Mouse (Mus musculus) regulatory T cell (primary cell): Measurements from ENCODE around the gene Cdh13.

Experiments used
- in situ Hi-C: fragments of 300-600 bp; cut with MboI, MseI; formaldehyde crosslinking; loops from one replicate; pipeline ENCODE4 v1.15.1; 2025; ENCODE audit warnings: high pct_unique_total_duplicates

The Cdh13 gene

GRCm38 (mm10) chr8:118296477-118296876 is 12.9 kb downstream of the Cdh13 start:
- in situ Hi-C loops: no loop called here

GRCm38 (mm10) chr8:118306957-118307356 is 23.4 kb downstream of the Cdh13 start:
- in situ Hi-C loops: no loop called here

- in situ Hi-C loops: no loop called here
Observed at GRCm38 (mm10) chr8:118309106-118309505, 25.6 kb downstream of the Cdh13 start.

- in situ Hi-C loops: no loop called here
Observed at GRCm38 (mm10) chr8:118313426-118314187, 30.1 kb downstream of the Cdh13 start.

GRCm38 (mm10) chr8:118314188-118314563 is 30.6 kb downstream of the Cdh13 start:
- in situ Hi-C loops: no loop called here

GRCm38 (mm10) chr8:118314932-118315331 is 31.4 kb downstream of the Cdh13 start:
- in situ Hi-C loops: no loop called here

GRCm38 (mm10) chr8:118316440-118316839 is 32.9 kb downstream of the Cdh13 start:
- in situ Hi-C loops: no loop called here

GRCm38 (mm10) chr8:118320566-118320965 is 37.0 kb downstream of the Cdh13 start:
- in situ Hi-C loops: no loop called here

GRCm38 (mm10) chr8:118323421-118323820 is 39.9 kb downstream of the Cdh13 start:
- in situ Hi-C loops: no loop called here

- in situ Hi-C loops: no loop called here
Observed at GRCm38 (mm10) chr8:118334933-118335332, 51.4 kb downstream of the Cdh13 start.

GRCm38 (mm10) chr8:118339711-118340110 is 56.2 kb downstream of the Cdh13 start:
- in situ Hi-C loops: no loop called here

GRCm38 (mm10) chr8:118343267-118343666 is 59.7 kb downstream of the Cdh13 start:
- in situ Hi-C loops: no loop called here

- in situ Hi-C loops: no loop called here
Observed at GRCm38 (mm10) chr8:118348710-118349489, 65.4 kb downstream of the Cdh13 start.

- in situ Hi-C loops: no loop called here
Observed at GRCm38 (mm10) chr8:118350136-118350535, 66.6 kb downstream of the Cdh13 start.

- in situ Hi-C loops: no loop called here
Observed at GRCm38 (mm10) chr8:118353022-118353421, 69.5 kb downstream of the Cdh13 start.

- in situ Hi-C loops: no loop called here
Observed at GRCm38 (mm10) chr8:118357067-118357466, 73.5 kb downstream of the Cdh13 start.

GRCm38 (mm10) chr8:118357596-118357995 is 74.1 kb downstream of the Cdh13 start:
- in situ Hi-C loops: no loop called here

- in situ Hi-C loops: no loop called here
Observed at GRCm38 (mm10) chr8:118363781-118364180, 80.2 kb downstream of the Cdh13 start.

GRCm38 (mm10) chr8:118373092-118373491 is 89.6 kb downstream of the Cdh13 start:
- in situ Hi-C loops: no loop called here

- in situ Hi-C loops: no loop called here
Observed at GRCm38 (mm10) chr8:118374738-118375137, 91.2 kb downstream of the Cdh13 start.

- in situ Hi-C loops: no loop called here
Observed at GRCm38 (mm10) chr8:118376791-118377190, 93.3 kb downstream of the Cdh13 start.

GRCm38 (mm10) chr8:118378985-118379384 is 95.5 kb downstream of the Cdh13 start:
- in situ Hi-C loops: no loop called here

GRCm38 (mm10) chr8:118379657-118380056 is 96.1 kb downstream of the Cdh13 start:
- in situ Hi-C loops: no loop called here
